Mouse (Mus musculus): ENCODE results near the gene Pdpn. TPM values are rescaled to one million over a fixed set of nuclear protein-coding genes. Genes with fewer than 3 reads are reported as not detected.

Gene Pdpn
- polyA plus RNA-seq, 1 experiment from 2014 or later = 72.5 TPM

- Histone ChIP-seq H3K27me3 (no peaks in the 10 kb centered on the region), H3K4me3 (replicated peaks) (no peak overlapping the region), H3K4me1 (replicated peaks) (no peaks in the 10 kb centered on the region), H3K9me3 (no peaks in the 10 kb centered on the region), H3K27ac (no peak overlapping the region), H3K4me2 (replicated peaks) (no peak overlapping the region), H3K9ac (replicated peaks) (no peak overlapping the region), H3K36me3 (no peaks in the 10 kb centered on the region)
- no peak for ATAC-seq
- 80% methylated on average over 3 of the region's 3 CpGs for WGBS
Observed at GRCm38 (mm10) chr4:143231110-143231509, 68.3 kb downstream of the Pdpn start.

- ATAC-seq = no peak
- Histone ChIP-seq H3K36me3 (no peaks in the 10 kb centered on the region), H3K4me2 (replicated peaks) (no peak overlapping the region), H3K4me1 (replicated peaks) (no peaks in the 10 kb centered on the region), H3K9me3 (no peaks in the 10 kb centered on the region), H3K27me3 (no peaks in the 10 kb centered on the region), H3K4me3 (replicated peaks) (no peak overlapping the region), H3K9ac (replicated peaks) (no peak overlapping the region), H3K27ac (no peak overlapping the region)
- WGBS = 83% methylated on average over 5 of the region's 5 CpGs
Observed at GRCm38 (mm10) chr4:143227976-143228375, 71.4 kb downstream of the Pdpn start.

- Histone ChIP-seq H3K27me3 (no peaks in the 10 kb centered on the region), H3K27ac (no peak overlapping the region), H3K36me3 (no peaks in the 10 kb centered on the region), H3K4me2 (replicated peaks) (no peak overlapping the region), H3K9ac (replicated peaks) (no peak overlapping the region), H3K9me3 (no peaks in the 10 kb centered on the region), H3K4me1 (replicated peaks) (no peaks in the 10 kb centered on the region), H3K4me3 (replicated peaks) (no peak overlapping the region)
- 42% methylated on average over 9 of the region's 9 CpGs for WGBS
- ATAC-seq = no peak
Observed at GRCm38 (mm10) chr4:143225886-143226285, 73.5 kb downstream of the Pdpn start.

- Histone ChIP-seq H3K4me2 (replicated peaks) (peak overlapping the region; percentile 37), H3K27ac (peak overlapping the region; percentile 83), H3K9me3 (no peaks in the 10 kb centered on the region), H3K4me3 (replicated peaks) (peak overlapping the region; percentile 4; the same call in 1 of the 2 replicates), H3K9ac (replicated peaks) (no peak overlapping the region; the same call in 1 of the 2 replicates), H3K4me1 (replicated peaks) (peaks cover 7% of the 10 kb centered on the region; the same call in 1 of the 2 replicates), H3K27me3 (no peaks in the 10 kb centered on the region), H3K36me3 (no peaks in the 10 kb centered on the region)
- 10% methylated on average over 9 of the region's 9 CpGs for WGBS
- ATAC-seq = peak; percentile 92
Observed at GRCm38 (mm10) chr4:143219316-143219751, 80.0 kb downstream of the Pdpn start.

- Histone ChIP-seq H3K4me1 (replicated peaks) (peaks cover 7% of the 10 kb centered on the region; the same call in 1 of the 2 replicates), H3K9ac (replicated peaks) (no peak overlapping the region; the same call in 1 of the 2 replicates), H3K4me2 (replicated peaks) (peak overlapping the region; percentile 37; the same call in 1 of the 2 replicates), H3K36me3 (no peaks in the 10 kb centered on the region), H3K27ac (peak overlapping the region; percentile 83), H3K9me3 (no peaks in the 10 kb centered on the region), H3K4me3 (replicated peaks) (no peak overlapping the region), H3K27me3 (no peaks in the 10 kb centered on the region)
- WGBS = 77% methylated on average over 2 of the region's 2 CpGs
- ATAC-seq = no peak
Observed at GRCm38 (mm10) chr4:143218858-143219257, 80.5 kb downstream of the Pdpn start.

Other genes starting within 250 kb of the Pdpn start
- 18.3 and 21.2 TPM in 2 replicates for gene Prdm2, start 86.6 kb downstream of the Pdpn start, polyA plus RNA-seq (2015; fragmentation: Nextera tagmentation; extraction: Ambion mirVana)
- gene Lrrc38, start 50.2 kb upstream of the Pdpn start, polyA plus RNA-seq (2015; fragmentation: Nextera tagmentation; extraction: Ambion mirVana) = 0.19 and 0.28 TPM in 2 replicates
- gene Pramel1, start 94.9 kb upstream of the Pdpn start, polyA plus RNA-seq (2015; fragmentation: Nextera tagmentation; extraction: Ambion mirVana) = not detected in 2 replicates
- 26.0 and 27.5 TPM in 2 replicates for gene Pramef8, start 112.9 kb upstream of the Pdpn start, polyA plus RNA-seq (2015; fragmentation: Nextera tagmentation; extraction: Ambion mirVana)
- gene Oog4, start 150.8 kb upstream of the Pdpn start, polyA plus RNA-seq (2015; fragmentation: Nextera tagmentation; extraction: Ambion mirVana) = not detected in 2 replicates
- gene Gm13043, start 211.8 kb upstream of the Pdpn start, polyA plus RNA-seq (2015; fragmentation: Nextera tagmentation; extraction: Ambion mirVana) = not detected in 2 replicates
- gene Gm13040, start 236.4 kb upstream of the Pdpn start, polyA plus RNA-seq (2015; fragmentation: Nextera tagmentation; extraction: Ambion mirVana) = not detected in 2 replicates